Mouse (Mus musculus) lung, postnatal 4 days (tissue): ENCODE data around the gene Msh2.
"Not testable (repeated sequence)": the region's sequence is repeated elsewhere in the genome, so short reads cannot be mapped to it uniquely, and the experiment has no call there.

Source experiments
- DNase-seq, 2 experiments: peaks; one replicate each; pipeline ENCODE4 v3.0.0; 2021

The Msh2 gene

GRCm38 (mm10) chr17:87671890-87672660 lies at the start of gene Msh2:
TSS of gene Msh2 (plus strand) at chr17:87672330.
- DNase-seq: peak; percentile 98 to 99

- DNase-seq: no peak
Measured at GRCm38 (mm10) chr17:87625510-87626086, 46.5 kb upstream of the Msh2 start.

- no peak for DNase-seq
Measured at GRCm38 (mm10) chr17:87628144-87628543, 44.0 kb upstream of the Msh2 start.

- DNase-seq: no peak
Measured at GRCm38 (mm10) chr17:87628706-87629105, 43.4 kb upstream of the Msh2 start.

GRCm38 (mm10) chr17:87637056-87637389 lies 35.1 kb upstream of the Msh2 start:
- DNase-seq: peak; percentile 64 to 83

- no peak for DNase-seq
Measured at GRCm38 (mm10) chr17:87639242-87639641, 32.9 kb upstream of the Msh2 start.

GRCm38 (mm10) chr17:87640272-87640671 lies 31.9 kb upstream of the Msh2 start:
- no peak for DNase-seq

- DNase-seq: no peak
Measured at GRCm38 (mm10) chr17:87641006-87641405, 31.1 kb upstream of the Msh2 start.

- DNase-seq: no peak
Measured at GRCm38 (mm10) chr17:87642744-87643143, 29.4 kb upstream of the Msh2 start.

- DNase-seq: not testable (repeated sequence)
Measured at GRCm38 (mm10) chr17:87655616-87656015, 16.5 kb upstream of the Msh2 start.

GRCm38 (mm10) chr17:87661958-87662573 lies 10.1 kb upstream of the Msh2 start:
- not testable (repeated sequence) for DNase-seq

- DNase-seq: no peak
Measured at GRCm38 (mm10) chr17:87664238-87664637, 7.9 kb upstream of the Msh2 start.

GRCm38 (mm10) chr17:87665066-87665822 lies 6.9 kb upstream of the Msh2 start:
- peak in 1 of 2 experiments; percentile 69 for DNase-seq

GRCm38 (mm10) chr17:87672677-87673286 lies 652 bp downstream of the Msh2 start:
- DNase-seq: no peak

GRCm38 (mm10) chr17:87676916-87677474 lies 4.9 kb downstream of the Msh2 start:
- not testable (repeated sequence) for DNase-seq

GRCm38 (mm10) chr17:87677656-87678055 lies 5.5 kb downstream of the Msh2 start:
- no peak for DNase-seq

GRCm38 (mm10) chr17:87689217-87689616 lies 17.1 kb downstream of the Msh2 start:
- DNase-seq: no peak

GRCm38 (mm10) chr17:87691958-87692357 lies 19.8 kb downstream of the Msh2 start:
- peak; percentile 42 to 63 for DNase-seq

GRCm38 (mm10) chr17:87695874-87696465 lies 23.8 kb downstream of the Msh2 start:
- DNase-seq: no peak

- DNase-seq: no peak
Measured at GRCm38 (mm10) chr17:87696814-87697213, 24.7 kb downstream of the Msh2 start.

- no peak for DNase-seq
Measured at GRCm38 (mm10) chr17:87698996-87699765, 27.1 kb downstream of the Msh2 start.
